Mouse (Mus musculus) forebrain, postnatal 0 days (tissue): ENCODE measurements around the gene Hoxb4. TPM values are rescaled to one million over a fixed set of nuclear protein-coding genes. Genes with fewer than 3 reads are reported as not detected.

ENCODE experiments used
- ATAC-seq: fragments of 200-750 bp; cut with Nextera tagmentation; 2 replicates; pipeline ENCODE4 v1.8.0; 2017; ENCODE audit warnings: mild to moderate bottlenecking, moderate library complexity
- DNase-seq: peaks from one replicate; pipeline ENCODE4 v3.0.0-alpha.2; 2015
- H3K27ac ChIP-seq: fragments of 300-500 bp; sonication (generic); 2 replicates; pipeline ENCODE4 v1.5.1; 2014; ENCODE audit warnings: low read depth, mild to moderate bottlenecking, antibody characterized with exemption, low read length, moderate library complexity, mixed read lengths
- H3K27me3 ChIP-seq: fragments of 300-500 bp; sonication (generic); 2 replicates; pipeline ENCODE4 v1.6.1; 2014; ENCODE audit warnings: mild to moderate bottlenecking, low read length, mixed read lengths; ENCODE audit not compliant: insufficient read depth
- H3K36me3 ChIP-seq: fragments of 300-500 bp; sonication (generic); 2 replicates; pipeline ENCODE4 v1.6.1; 2014; ENCODE audit warnings: mild to moderate bottlenecking, moderate library complexity; ENCODE audit not compliant: insufficient read depth
- H3K4me1 ChIP-seq: fragments of 300-500 bp; sonication (generic); 2 replicates; pipeline ENCODE4 v1.6.1; 2014; ENCODE audit warnings: antibody characterized with exemption; ENCODE audit not compliant: insufficient read depth
- H3K4me2 ChIP-seq: fragments of 300-500 bp; sonication (generic); 2 replicates; pipeline ENCODE4 v1.6.1; 2014; ENCODE audit warnings: low read depth, mild to moderate bottlenecking, moderate library complexity
- H3K4me3 ChIP-seq: fragments of 300-500 bp; sonication (generic); 2 replicates; pipeline ENCODE4 v1.5.1; 2014; ENCODE audit warnings: low read depth, low read length, mixed read lengths
- H3K9ac ChIP-seq: fragments of 300-500 bp; sonication (generic); 2 replicates; pipeline ENCODE4 v1.6.1; 2014; ENCODE audit warnings: mild to moderate bottlenecking
- H3K9me3 ChIP-seq: fragments of 300-500 bp; sonication (generic); 2 replicates; pipeline ENCODE4 v1.6.1; 2016; ENCODE audit warnings: low read length
- CTCF ChIP-seq: sonication (generic); IDR thresholded peaks from 2 replicates; pipeline ENCODE4 v1.5.1; 2016; ENCODE audit warnings: antibody characterized with exemption, control low read depth, low read depth
- WGBS: fragments of 180-500 bp; shearing (Covaris S2); extraction: QIAGEN DNeasy Blood & Tissue Kit; methylation state at CpG from one replicate; pipeline ENCODE4 v1.1.7; 2014; 5-methylcytosine and 5-hydroxymethylcytosine counted together
- polyA plus RNA-seq: library from polyadenylated mRNA; unstranded; fragments of >200 nt; fragmentation: Nextera tagmentation; extraction: Ambion mirVana; gene quantifications from 2 replicates; pipeline ENCODE4 v1.2.1, GENCODE M21; 2015
- total RNA-seq: library from RNA; depleted of rRNA; stranded (reverse); fragments of >200 nt; gene quantifications from 2 replicates; pipeline ENCODE4 v1.2.3, GENCODE M21; 2014; rRNA removed

Hoxb4 gene
- total RNA-seq (not detected in 2 replicates), polyA plus RNA-seq (not detected in 2 replicates)

DNA sequence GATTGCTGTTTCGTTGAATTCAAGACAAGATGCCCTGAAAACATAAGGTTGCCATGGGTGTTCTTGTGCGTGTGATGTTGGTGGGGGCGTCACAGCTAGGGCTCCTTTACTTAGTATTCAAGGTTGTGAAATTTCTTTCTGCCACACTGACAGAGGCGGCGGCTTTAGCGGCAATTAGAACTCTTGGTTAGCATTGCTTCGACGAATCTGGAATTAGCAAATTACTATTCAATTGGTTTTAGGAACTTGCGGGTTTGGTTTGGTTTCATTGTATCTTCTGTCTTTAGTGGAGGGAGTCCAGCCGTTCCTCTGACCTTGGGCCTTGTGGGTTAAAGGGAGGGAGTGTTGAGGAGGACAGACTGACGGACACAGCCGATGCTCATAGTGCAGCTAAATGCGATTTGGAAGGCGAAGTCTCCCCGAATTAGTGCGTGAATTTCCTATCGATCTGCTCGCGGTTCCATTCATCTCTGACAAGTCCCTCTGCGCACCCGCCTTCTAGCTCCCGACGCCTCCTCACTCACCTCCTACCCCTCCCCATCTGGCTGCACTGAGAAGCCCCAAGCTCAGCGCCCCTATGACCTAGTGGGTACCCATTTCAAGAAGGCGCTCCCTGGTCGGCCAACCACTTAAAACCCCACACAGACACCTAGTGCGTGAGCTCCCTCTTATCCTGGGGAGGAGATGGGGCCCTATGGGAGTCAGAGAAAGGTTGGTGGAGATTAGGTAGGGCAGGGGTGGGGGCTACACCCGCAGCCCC is at the start of gene Hoxb4:
Gene Hoxb4, plus strand, starts transcription at position 660 of the 760 bp plus-strand sequence.
- no peak within 1 kb of the TSS for H3K9ac ChIP-seq
- WGBS: 1% methylated on average over 28 of the region's 28 CpGs

GRCm38 (mm10) chr11:96269869-96270268 is 48.2 kb upstream of the Hoxb4 start:
- DNase-seq: no peak
- Histone ChIP-seq H3K4me1 (no peaks in the 10 kb centered on the region), H3K27ac (no peak overlapping the region), H3K36me3 (no peaks in the 10 kb centered on the region), H3K27me3 (peaks cover 98% of the 10 kb centered on the region), H3K9ac (no peak overlapping the region), H3K4me2 (no peak overlapping the region), H3K9me3 (no peaks in the 10 kb centered on the region), H3K4me3 (no peak overlapping the region)
- TF ChIP-seq CTCF: no peak
- under 1% methylated on average over 19 of the region's 19 CpGs for WGBS
- no peak for ATAC-seq

More for the DNA sequence above, at the start of gene Hoxb4:
- no peak for TF ChIP-seq CTCF
- H3K27me3 ChIP-seq: peaks cover 99% of the 10 kb centered on the region
- DNase-seq: peak; percentile 62
- H3K27ac ChIP-seq: no peak within 1 kb of the TSS
- H3K9me3 ChIP-seq: no peaks in the 10 kb centered on the region
- H3K4me2 ChIP-seq: peak within 1 kb of the TSS; percentile 10; the same call in 1 of the 2 replicates
- ATAC-seq: no peak
- H3K36me3 ChIP-seq: no peaks in the 10 kb centered on the region
- H3K4me3 ChIP-seq: no peak within 1 kb of the TSS
- no peaks in the 10 kb centered on the region for H3K4me1 ChIP-seq

DNA sequence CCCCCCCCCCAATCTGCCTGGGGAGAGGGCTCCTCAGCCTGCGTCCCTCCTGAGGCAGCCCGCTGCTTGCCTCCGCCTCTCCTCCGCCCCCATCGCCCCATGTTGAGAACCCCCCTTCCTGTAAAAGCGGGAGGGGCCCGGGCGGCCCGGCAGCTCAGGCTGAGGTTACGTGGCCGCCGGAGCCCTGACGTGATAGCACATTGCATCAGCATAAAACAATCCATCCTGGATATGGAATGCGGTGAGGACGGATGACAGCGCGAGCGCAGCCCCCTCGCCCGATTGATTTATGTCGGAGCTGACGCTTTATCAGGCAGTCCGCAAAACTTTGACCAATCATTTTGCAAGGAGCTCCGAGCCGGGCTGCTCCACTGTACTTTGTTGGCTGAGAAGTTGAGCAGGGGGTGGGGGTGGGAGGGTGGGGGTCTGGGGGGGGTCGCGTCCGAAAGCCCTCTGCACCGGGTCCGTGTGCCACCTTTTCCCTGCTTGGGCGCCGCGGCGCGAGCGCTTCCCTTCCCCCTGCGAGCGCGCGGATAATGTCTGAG is 47.0 kb upstream of the Hoxb4 start, which contains the start of gene Hoxb9:
Gene Hoxb9, plus strand, starts transcription at position 462 of the 545 bp plus-strand sequence.
- no peak for DNase-seq
- Histone ChIP-seq H3K36me3 (no peaks in the 10 kb centered on the region), H3K9me3 (no peaks in the 10 kb centered on the region), H3K27ac (no peak within 1 kb of the TSS), H3K9ac (no peak within 1 kb of the TSS), H3K4me3 (no peak within 1 kb of the TSS), H3K4me2 (no peak within 1 kb of the TSS), H3K4me1 (no peaks in the 10 kb centered on the region), H3K27me3 (peaks cover 98% of the 10 kb centered on the region)
- WGBS: 2% methylated on average over 40 of the region's 40 CpGs
- ATAC-seq: no peak
- TF ChIP-seq CTCF: no peak

DNA sequence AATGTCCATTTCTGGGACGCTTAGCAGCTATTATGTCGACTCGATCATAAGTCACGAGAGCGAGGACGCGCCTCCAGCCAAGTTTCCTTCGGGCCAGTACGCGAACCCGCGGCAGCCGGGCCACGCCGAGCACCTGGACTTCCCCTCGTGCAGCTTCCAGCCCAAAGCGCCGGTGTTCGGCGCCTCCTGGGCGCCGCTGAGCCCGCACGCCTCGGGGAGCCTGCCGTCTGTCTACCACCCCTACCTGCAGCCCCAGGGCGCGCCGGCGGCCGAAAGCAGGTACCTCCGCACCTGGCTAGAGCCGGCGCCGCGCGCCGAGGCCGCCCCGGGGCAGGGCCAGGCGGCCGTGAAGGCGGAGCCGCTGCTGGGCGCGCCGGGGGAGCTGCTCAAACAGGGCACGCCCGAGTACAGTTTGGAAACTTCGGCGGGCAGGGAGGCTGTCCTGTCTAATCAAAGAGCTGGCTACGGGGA is 46.5 kb upstream of the Hoxb4 start:
- no peak for DNase-seq
- 3% methylated on average over 51 of the region's 52 CpGs for WGBS
- no peak overlapping the region for H3K4me3 ChIP-seq
- H3K27ac ChIP-seq: no peak overlapping the region
- H3K9ac ChIP-seq: no peak overlapping the region
- no peak for TF ChIP-seq CTCF
- H3K4me1 ChIP-seq: no peaks in the 10 kb centered on the region
- H3K4me2 ChIP-seq: no peak overlapping the region
- H3K36me3 ChIP-seq: no peaks in the 10 kb centered on the region
- no peak for ATAC-seq
- H3K9me3 ChIP-seq: no peaks in the 10 kb centered on the region
- H3K27me3 ChIP-seq: peaks cover 98% of the 10 kb centered on the region

DNA sequence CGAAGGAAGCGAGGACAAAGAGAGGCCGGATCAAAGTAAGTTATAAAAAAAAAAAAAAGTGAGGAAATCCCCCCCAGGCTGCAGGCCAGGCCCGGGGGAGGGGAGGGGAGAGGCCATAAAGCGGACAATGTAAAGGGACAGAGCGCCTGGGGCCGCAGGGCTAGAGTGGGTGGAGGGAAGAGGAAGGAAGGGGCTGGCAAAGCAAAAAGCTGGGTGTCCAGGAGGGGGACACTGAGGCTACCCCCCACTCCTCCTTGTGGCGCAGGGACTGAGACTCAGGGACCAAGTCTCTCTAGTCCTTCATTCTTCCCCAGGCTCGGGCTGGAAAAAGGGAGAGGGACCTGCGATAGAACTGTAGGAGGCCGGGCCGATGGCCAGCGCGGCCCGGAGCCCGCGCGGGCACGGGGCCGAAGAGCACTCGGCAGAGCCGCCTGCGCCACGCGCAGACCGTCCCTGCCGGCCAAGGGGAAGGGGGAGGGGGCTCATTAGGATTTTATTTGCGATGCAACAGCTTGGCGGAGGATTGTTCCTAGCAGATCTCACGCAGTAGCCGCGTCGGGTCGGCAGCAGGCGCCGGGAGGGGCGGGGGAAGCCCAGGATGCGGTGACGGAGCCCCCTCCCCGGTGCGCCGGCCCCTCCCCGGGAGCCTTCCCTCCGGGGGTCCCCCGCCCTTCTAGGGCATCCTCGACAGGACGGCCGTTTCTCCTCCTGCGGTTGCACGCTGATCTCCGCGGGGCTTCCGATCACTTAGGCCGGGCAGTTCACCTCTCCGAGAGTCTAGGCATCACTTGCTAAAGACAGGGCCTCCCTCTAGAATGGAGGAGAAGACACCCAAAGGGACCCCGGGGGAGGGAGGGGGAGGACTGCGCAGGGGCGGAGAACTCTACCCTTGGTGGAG is 45.8 kb upstream of the Hoxb4 start:
- WGBS: under 1% methylated on average over 54 of the region's 58 CpGs
- no peak overlapping the region for H3K4me3 ChIP-seq
- H3K27ac ChIP-seq: no peak overlapping the region

GRCm38 (mm10) chr11:96274428-96274827 is 43.6 kb upstream of the Hoxb4 start:
- no peak overlapping the region for H3K9ac ChIP-seq
- no peak overlapping the region for H3K4me3 ChIP-seq
- no peaks in the 10 kb centered on the region for H3K9me3 ChIP-seq
- no peaks in the 10 kb centered on the region for H3K4me1 ChIP-seq
- ATAC-seq: no peak
- no peaks in the 10 kb centered on the region for H3K36me3 ChIP-seq
- 2% methylated on average over 10 of the region's 10 CpGs for WGBS
- peaks cover 98% of the 10 kb centered on the region for H3K27me3 ChIP-seq
- no peak for DNase-seq
- H3K4me2 ChIP-seq: no peak overlapping the region
- H3K27ac ChIP-seq: no peak overlapping the region
- TF ChIP-seq CTCF: no peak

More for the DNA sequence above, 45.8 kb upstream of the Hoxb4 start:
- Histone ChIP-seq H3K4me1 (no peaks in the 10 kb centered on the region), H3K9ac (no peak overlapping the region), H3K4me2 (no peak overlapping the region), H3K9me3 (no peaks in the 10 kb centered on the region), H3K36me3 (no peaks in the 10 kb centered on the region), H3K27me3 (peaks cover 98% of the 10 kb centered on the region)
- no peak for DNase-seq
- TF ChIP-seq CTCF: no peak
- no peak for ATAC-seq
